Mouse (Mus musculus): Measurements from ENCODE around the gene Ccdc85c.

- TF ChIP-seq POLR2A (IDR thresholded peaks at IDR 0.05; ENCODE audit: low read depth, low read length) (no peak), CTCF (IDR thresholded peaks at IDR 0.05; ENCODE audit: extremely low read depth, insufficient read length, insufficient replicate concordance, low read depth, low read length) (no peak)
Observed at GRCm38 (mm10) chr12:108223357-108223756, 51.9 kb downstream of the Ccdc85c start.
